Mouse (Mus musculus) liver, embryonic 13.5 days (tissue): Measurements from ENCODE around the gene Stk24. TPM values are rescaled to one million over a fixed set of nuclear protein-coding genes. Genes with fewer than 3 reads are reported as not detected.

Experiments used
- ATAC-seq: fragments of 200-750 bp; cut with Nextera tagmentation; 2 replicates; pipeline ENCODE4 v1.8.0; 2017; ENCODE audit warnings: low read depth, mild to moderate bottlenecking, moderate number of reproducible peaks, moderate library complexity
- DNase-seq: peaks from one replicate; pipeline ENCODE4 v3.0.0; 2022
- H3K27ac ChIP-seq: fragments of 300-500 bp; sonication (generic); 2 replicates; pipeline ENCODE4 v1.5.1; 2015; ENCODE audit warnings: moderate library complexity, mild to moderate bottlenecking, inconsistent platforms
- H3K27me3 ChIP-seq: fragments of 300-500 bp; sonication (generic); 2 replicates; pipeline ENCODE4 v1.6.1; 2015; ENCODE audit warnings: mild to moderate bottlenecking, inconsistent platforms
- H3K36me3 ChIP-seq: fragments of 300-500 bp; sonication (generic); 2 replicates; pipeline ENCODE4 v1.6.1; 2015; ENCODE audit warnings: mild to moderate bottlenecking, inconsistent platforms
- H3K4me1 ChIP-seq: fragments of 300-500 bp; sonication (generic); replicated peaks from 2 replicates; pipeline ENCODE4 v1.6.1; 2015; ENCODE audit warnings: inconsistent platforms
- H3K4me2 ChIP-seq: fragments of 300-500 bp; sonication (generic); 2 replicates; pipeline ENCODE4 v1.6.1; 2015; ENCODE audit warnings: inconsistent platforms, mild to moderate bottlenecking, moderate library complexity
- H3K4me3 ChIP-seq: fragments of 300-500 bp; sonication (generic); replicated peaks from 2 replicates; pipeline ENCODE4 v1.5.1; 2015; ENCODE audit warnings: mild to moderate bottlenecking, inconsistent platforms
- H3K9ac ChIP-seq: fragments of 300-500 bp; sonication (generic); 2 replicates; pipeline ENCODE4 v1.6.1; 2015; ENCODE audit warnings: mild to moderate bottlenecking, inconsistent platforms
- H3K9me3 ChIP-seq: fragments of 300-500 bp; sonication (generic); replicated peaks from 2 replicates; pipeline ENCODE4 v1.6.1; 2016; ENCODE audit warnings: inconsistent platforms
- WGBS: fragments of 180-500 bp; shearing (Covaris S2); methylation state at CpG from one replicate; pipeline ENCODE4 v1.1.7; 2015; ENCODE audit not compliant: insufficient replicate concordance; 5-methylcytosine and 5-hydroxymethylcytosine counted together
- polyA plus RNA-seq: library from polyadenylated mRNA; unstranded; fragments of >200 nt; fragmentation: Nextera tagmentation; extraction: Ambion mirVana; gene quantifications from 2 replicates; pipeline ENCODE4 v1.2.1, GENCODE M21; 2015

The Stk24 gene
- polyA plus RNA-seq, 1 experiment from 2014 or later: 30.6 TPM

- peaks cover 97% of the 10 kb centered on the region for H3K4me1 ChIP-seq
- WGBS: 91% methylated on average over 8 of the region's 8 CpGs
Measured at GRCm38 (mm10) chr14:121350011-121350410, 29.8 kb downstream of the Stk24 start.

GRCm38 (mm10) chr14:121349291-121349690 is 30.5 kb downstream of the Stk24 start:
- Histone ChIP-seq H3K9ac (no peak overlapping the region), H3K4me1 (peaks cover 96% of the 10 kb centered on the region), H3K27me3 (no peaks in the 10 kb centered on the region), H3K36me3 (no peaks in the 10 kb centered on the region; the same call in none of the 2 replicates), H3K4me3 (no peak overlapping the region), H3K9me3 (no peaks in the 10 kb centered on the region), H3K4me2 (no peak overlapping the region), H3K27ac (no peak overlapping the region)
- 80% methylated on average over 5 of the region's 5 CpGs for WGBS
- ATAC-seq (no peak), DNase-seq (no peak)

More at GRCm38 (mm10) chr14:121350011-121350410, 29.8 kb downstream of the Stk24 start:
- Histone ChIP-seq H3K9ac (no peak overlapping the region), H3K27ac (peak overlapping the region; percentile 20; the same call in 1 of the 2 replicates), H3K9me3 (no peaks in the 10 kb centered on the region), H3K27me3 (no peaks in the 10 kb centered on the region), H3K4me3 (no peak overlapping the region), H3K4me2 (no peak overlapping the region), H3K36me3 (peaks cover 1% of the 10 kb centered on the region)
- DNase-seq (no peak), ATAC-seq (no peak)

- 66% methylated on average over 8 of the region's 8 CpGs for WGBS
- no peaks in the 10 kb centered on the region for H3K27me3 ChIP-seq
- no peaks in the 10 kb centered on the region for H3K9me3 ChIP-seq
- peaks cover 95% of the 10 kb centered on the region for H3K4me1 ChIP-seq
- H3K36me3 ChIP-seq: no peaks in the 10 kb centered on the region; the same call in 1 of the 2 replicates
- DNase-seq: no peak
- H3K9ac ChIP-seq: peak overlapping the region; percentile 22; the same call in 1 of the 2 replicates
- no peak overlapping the region for H3K4me2 ChIP-seq
- no peak overlapping the region for H3K4me3 ChIP-seq
- peak overlapping the region; percentile 51 for H3K27ac ChIP-seq
- no peak for ATAC-seq
Measured at GRCm38 (mm10) chr14:121348256-121348655, 31.6 kb downstream of the Stk24 start.

- Histone ChIP-seq H3K27me3 (no peaks in the 10 kb centered on the region), H3K27ac (peak overlapping the region; percentile 19; the same call in 1 of the 2 replicates), H3K9ac (0 out of 2 replicates have a peak overlapping the region, but pooled peaks have one; percentile 2), H3K4me2 (no peak overlapping the region), H3K36me3 (no peaks in the 10 kb centered on the region; the same call in 1 of the 2 replicates), H3K4me1 (peaks cover 95% of the 10 kb centered on the region), H3K4me3 (no peak overlapping the region), H3K9me3 (no peaks in the 10 kb centered on the region)
- DNase-seq (no peak), ATAC-seq (no peak)
- 76% methylated on average over 10 of the region's 10 CpGs for WGBS
Measured at GRCm38 (mm10) chr14:121347134-121347533, 32.7 kb downstream of the Stk24 start.

- Histone ChIP-seq H3K27ac (peak overlapping the region; percentile 29), H3K4me3 (no peak overlapping the region), H3K9me3 (no peaks in the 10 kb centered on the region), H3K27me3 (no peaks in the 10 kb centered on the region), H3K4me1 (peaks cover 95% of the 10 kb centered on the region), H3K36me3 (no peaks in the 10 kb centered on the region; the same call in 1 of the 2 replicates), H3K4me2 (no peak overlapping the region), H3K9ac (peak overlapping the region; percentile 2; the same call in 1 of the 2 replicates)
- 69% methylated on average over 4 of the region's 4 CpGs for WGBS
- DNase-seq (no peak), ATAC-seq (no peak)
Measured at GRCm38 (mm10) chr14:121346654-121347053, 33.2 kb downstream of the Stk24 start.

- ATAC-seq: peak; percentile 70
- no peaks in the 10 kb centered on the region for H3K27me3 ChIP-seq
- no peak overlapping the region; the same call in 1 of the 2 replicates for H3K4me2 ChIP-seq
- H3K36me3 ChIP-seq: no peaks in the 10 kb centered on the region; the same call in 1 of the 2 replicates
- no peak overlapping the region for H3K9ac ChIP-seq
- H3K9me3 ChIP-seq: no peaks in the 10 kb centered on the region
- DNase-seq: peak; percentile 40
- no peak overlapping the region for H3K4me3 ChIP-seq
- peak overlapping the region; percentile 29 for H3K27ac ChIP-seq
- H3K4me1 ChIP-seq: peaks cover 95% of the 10 kb centered on the region
- WGBS: 60% methylated on average over 4 of the region's 4 CpGs
Measured at GRCm38 (mm10) chr14:121346053-121346452, 33.8 kb downstream of the Stk24 start.

- WGBS: 60% methylated on average over 5 of the region's 5 CpGs
- H3K27ac ChIP-seq: no peak overlapping the region; the same call in 1 of the 2 replicates
- no peaks in the 10 kb centered on the region for H3K27me3 ChIP-seq
- ATAC-seq: no peak; the same call in 1 of the 2 replicates
- H3K4me3 ChIP-seq: no peak overlapping the region
- H3K36me3 ChIP-seq: peaks cover 6% of the 10 kb centered on the region; the same call in 1 of the 2 replicates
- H3K4me1 ChIP-seq: peaks cover 97% of the 10 kb centered on the region
- H3K4me2 ChIP-seq: no peak overlapping the region
- H3K9me3 ChIP-seq: no peaks in the 10 kb centered on the region
- no peak for DNase-seq
- no peak overlapping the region for H3K9ac ChIP-seq
Measured at GRCm38 (mm10) chr14:121344928-121345327, 34.9 kb downstream of the Stk24 start.

GRCm38 (mm10) chr14:121342885-121343284 is 36.9 kb downstream of the Stk24 start:
- H3K9me3 ChIP-seq: no peaks in the 10 kb centered on the region
- H3K9ac ChIP-seq: no peak overlapping the region
- 77% methylated on average over 3 of the region's 3 CpGs for WGBS
- peaks cover 85% of the 10 kb centered on the region for H3K4me1 ChIP-seq
- H3K4me2 ChIP-seq: no peak overlapping the region
- H3K4me3 ChIP-seq: no peak overlapping the region
- ATAC-seq (no peak), DNase-seq (no peak)
- no peak overlapping the region for H3K27ac ChIP-seq
- H3K27me3 ChIP-seq: no peaks in the 10 kb centered on the region
- H3K36me3 ChIP-seq: 0 out of 2 replicates have a peak, but pooled peaks cover 9% of the 10 kb centered on the region

- Histone ChIP-seq H3K9me3 (no peaks in the 10 kb centered on the region), H3K36me3 (peaks cover 38% of the 10 kb centered on the region), H3K4me3 (no peak overlapping the region), H3K27me3 (no peaks in the 10 kb centered on the region), H3K4me1 (peaks cover 56% of the 10 kb centered on the region), H3K9ac (no peak overlapping the region), H3K27ac (no peak overlapping the region; the same call in 1 of the 2 replicates), H3K4me2 (no peak overlapping the region)
- 79% methylated on average over 8 of the region's 8 CpGs for WGBS
- 0 out of 2 replicates have a peak, but pooled peaks have one; percentile 16 for ATAC-seq
- no peak for DNase-seq
Measured at GRCm38 (mm10) chr14:121339951-121340401, 39.8 kb downstream of the Stk24 start.

GRCm38 (mm10) chr14:121338819-121339573 is 40.8 kb downstream of the Stk24 start:
- DNase-seq: no peak
- ATAC-seq: no peak

GRCm38 (mm10) chr14:121330090-121330408 is 49.8 kb downstream of the Stk24 start:
- peaks cover 11% of the 10 kb centered on the region for H3K36me3 ChIP-seq
- no peak overlapping the region for H3K4me3 ChIP-seq
- H3K9ac ChIP-seq: no peak overlapping the region
- no peak overlapping the region for H3K27ac ChIP-seq
- peaks cover 58% of the 10 kb centered on the region for H3K4me1 ChIP-seq
- no peaks in the 10 kb centered on the region for H3K9me3 ChIP-seq
- WGBS: 73% methylated on average over 3 of the region's 3 CpGs
- no peak overlapping the region for H3K4me2 ChIP-seq
- ATAC-seq: no peak
- H3K27me3 ChIP-seq: no peaks in the 10 kb centered on the region
- DNase-seq: no peak

More at GRCm38 (mm10) chr14:121338819-121339573, 40.8 kb downstream of the Stk24 start:
- Histone ChIP-seq H3K36me3 (peaks cover 44% of the 10 kb centered on the region), H3K4me2 (no peak overlapping the region), H3K9me3 (no peaks in the 10 kb centered on the region), H3K9ac (no peak overlapping the region), H3K27ac (no peak overlapping the region), H3K27me3 (no peaks in the 10 kb centered on the region), H3K4me1 (peaks cover 48% of the 10 kb centered on the region), H3K4me3 (no peak overlapping the region)
- 82% methylated on average over 18 of the region's 18 CpGs for WGBS
